1 mouse cellular context compared by ENCODE assay signal in genomic region chrX:20950191-20950880, GRCm38 (mm10).
TF ChIP-seq lines count a peak whose summit lies in the region.

Gene Elk1, minus strand, starts transcription at chrX:20950608.

TF ChIP-seq in CH12.LX, 34 proteins besides CTCF, POLR2A, EP300 and RAD21 (continued from another document):
- no peak for TF ChIP-seq ZKSCAN1 (IDR thresholded peaks at IDR 0.05; ENCODE audit: borderline replicate concordance, low read depth, low read length)
- no peak for TF ChIP-seq E2F4 (IDR thresholded peaks at IDR 0.05; ENCODE audit: insufficient replicate concordance, low read depth, low read length)
- no peak for TF ChIP-seq TBP (conservative IDR thresholded peaks at IDR 0.05; ENCODE audit: low read depth, low read length)
- no peak for TF ChIP-seq SMC3 (IDR thresholded peaks at IDR 0.05; ENCODE audit: low read depth, low read length)
- TF ChIP-seq BHLHE40 (IDR thresholded peaks at IDR 0.05; ENCODE audit: low read depth, low read length) = peak; percentile 33; the same call in 1 of the 2 replicates
- TF ChIP-seq NRF1 (IDR thresholded peaks at IDR 0.05; ENCODE audit: low read depth, low read length) = no peak
- TF ChIP-seq NELFE (IDR thresholded peaks at IDR 0.05; ENCODE audit: low read depth, low read length) = no peak
- TF ChIP-seq USF2 (conservative IDR thresholded peaks at IDR 0.05; ENCODE audit: low read depth, low read length) = peak; percentile 59
- 0 out of 2 replicates have a peak, but pooled peaks have one; percentile 2 for TF ChIP-seq MXI1 (IDR thresholded peaks at IDR 0.05; ENCODE audit: low read depth, low read length)
- TF ChIP-seq JUND (conservative IDR thresholded peaks at IDR 0.05; ENCODE audit: low read depth, low read length) = no peak
- TF ChIP-seq KAT2A (IDR thresholded peaks at IDR 0.05; ENCODE audit: insufficient replicate concordance, low read length) = no peak
- TF ChIP-seq MAFK (IDR thresholded peaks at IDR 0.05; ENCODE audit: insufficient replicate concordance, low read length) = no peak
- TF ChIP-seq GABPA (IDR thresholded peaks at IDR 0.05; ENCODE audit: insufficient replicate concordance, low read depth, low read length) = no peak
- TF ChIP-seq MAX (IDR thresholded peaks at IDR 0.05; ENCODE audit: low read length) = no peak
- no peak for TF ChIP-seq PAX5 (IDR thresholded peaks at IDR 0.05; ENCODE audit: low read length)
- TF ChIP-seq MYC (IDR thresholded peaks at IDR 0.05; ENCODE audit: low read depth, low read length) = no peak
- TF ChIP-seq RCOR1 (conservative IDR thresholded peaks at IDR 0.05; ENCODE audit: low read depth, low read length) = no peak
- TF ChIP-seq ZC3H11A (IDR thresholded peaks at IDR 0.05; ENCODE audit: low read depth, low read length) = no peak
- TF ChIP-seq TCF12 (IDR thresholded peaks at IDR 0.05; ENCODE audit: low read depth, low read length) = no peak
- TF ChIP-seq POLR2AphosphoS2 (IDR thresholded peaks at IDR 0.05; ENCODE audit: low read depth, low read length) = no peak
- no peak for TF ChIP-seq CHD1 (IDR thresholded peaks at IDR 0.05; ENCODE audit: low read depth, low read length)
